Mouse (Mus musculus): ENCODE results near the gene Rpl23. TPM values are rescaled to one million over a fixed set of nuclear protein-coding genes. Genes with fewer than 3 reads are reported as not detected.

Rpl23 gene
- polyA plus RNA-seq, 1 experiment from 2014 or later: 517 TPM

DNA sequence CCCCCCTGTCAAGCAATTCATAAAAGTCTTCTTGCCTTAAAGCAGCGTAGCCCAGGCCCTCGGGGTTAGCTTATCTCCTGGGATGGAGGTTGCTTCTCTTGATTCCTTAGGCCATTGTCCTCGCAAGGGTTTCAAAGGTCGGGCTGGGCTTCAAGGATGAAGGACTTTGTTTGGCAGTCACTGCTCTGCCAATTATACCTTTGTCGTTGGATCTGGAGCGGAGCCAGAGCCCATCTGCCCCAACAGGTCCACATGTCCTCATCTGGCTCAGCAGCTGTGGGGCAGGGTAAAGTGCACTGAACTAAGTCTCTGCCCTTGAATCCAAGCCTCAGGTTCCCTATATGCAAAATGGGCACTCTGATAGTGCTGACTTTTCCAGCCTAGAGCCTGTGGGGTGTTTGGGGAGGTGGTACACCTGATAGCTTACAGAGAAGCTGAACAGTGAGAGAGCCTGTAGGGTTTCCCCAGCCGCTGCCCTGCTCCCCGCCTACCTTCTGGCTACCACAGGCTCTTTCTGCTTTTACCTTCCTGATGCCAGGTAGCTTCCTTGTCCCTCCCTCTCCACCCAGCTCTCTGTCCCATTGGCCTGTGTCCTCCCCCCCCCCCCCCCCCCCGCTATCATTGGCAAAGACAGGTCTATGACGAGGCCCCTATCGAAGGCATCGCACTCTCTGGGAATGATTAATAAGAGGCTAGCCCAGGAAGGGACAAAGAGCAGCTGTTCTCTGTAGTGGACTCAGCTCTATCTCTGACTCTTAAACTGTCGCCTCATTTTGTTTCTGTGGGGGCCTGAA, 29.5 kb upstream of the Rpl23 start:
- Histone ChIP-seq H3K4me2 (no peak overlapping the region), H3K4me1 (ENCODE audit: control insufficient read depth, insufficient read depth, low read length) (peaks cover 72% of the 10 kb centered on the region), H3K27me3 (ENCODE audit: control insufficient read depth, insufficient read depth, low read length) (no peaks in the 10 kb centered on the region), H3K27ac (ENCODE audit: low read depth, low read length) (no peak overlapping the region), H3K36me3 (ENCODE audit: control insufficient read depth, insufficient read depth, low read length) (peaks cover 3% of the 10 kb centered on the region; the same call in 1 of the 2 replicates), H3K4me3 (ENCODE audit: low read depth, low read length) (no peak overlapping the region), H3K9me3 (replicated peaks; ENCODE audit: control insufficient read depth, low read length) (no peaks in the 10 kb centered on the region), H3K9ac (ENCODE audit: low read depth, low read length) (no peak overlapping the region)
- 46% methylated on average over 12 of the region's 13 CpGs for WGBS (ENCODE audit: insufficient replicate concordance)
- no peak for ATAC-seq (replicated peaks; ENCODE audit: insufficient number of reproducible peaks, low FRiP score, low TSS enrichment)

DNA sequence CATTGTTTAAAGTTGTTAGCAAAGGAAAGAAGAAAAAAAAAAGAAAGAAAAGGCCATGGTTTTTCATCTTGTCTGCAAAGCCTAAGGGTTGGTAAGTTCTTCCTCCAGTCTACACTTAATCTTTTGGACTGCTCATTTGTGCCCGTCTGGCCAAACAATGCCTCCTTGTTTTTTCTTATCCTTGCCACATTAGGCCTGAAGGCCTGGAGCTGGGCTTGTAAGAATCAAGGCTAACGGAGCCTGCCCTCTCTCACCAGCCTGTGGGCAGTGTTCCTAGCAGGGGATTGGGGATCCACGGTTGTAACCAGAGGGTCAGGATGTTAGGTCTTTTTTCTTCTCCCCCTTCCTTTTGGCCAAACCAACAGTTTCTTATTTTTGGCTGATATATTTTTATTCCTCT, 28.7 kb upstream of the Rpl23 start:
- no peak overlapping the region for H3K9ac ChIP-seq (ENCODE audit: low read depth, low read length)
- H3K27ac ChIP-seq (ENCODE audit: low read depth, low read length): no peak overlapping the region
- no peak overlapping the region for H3K4me2 ChIP-seq
- no peak overlapping the region for H3K4me3 ChIP-seq (ENCODE audit: low read depth, low read length)
- no peaks in the 10 kb centered on the region for H3K27me3 ChIP-seq (ENCODE audit: control insufficient read depth, insufficient read depth, low read length)
- no peaks in the 10 kb centered on the region for H3K9me3 ChIP-seq (replicated peaks; ENCODE audit: control insufficient read depth, low read length)
- no peak for ATAC-seq (replicated peaks; ENCODE audit: insufficient number of reproducible peaks, low FRiP score, low TSS enrichment)
- H3K4me1 ChIP-seq (ENCODE audit: control insufficient read depth, insufficient read depth, low read length): peaks cover 76% of the 10 kb centered on the region
- H3K36me3 ChIP-seq (ENCODE audit: control insufficient read depth, insufficient read depth, low read length): peaks cover 3% of the 10 kb centered on the region; the same call in 1 of the 2 replicates
- 45% methylated on average over 3 of the region's 3 CpGs for WGBS (ENCODE audit: insufficient replicate concordance)

DNA sequence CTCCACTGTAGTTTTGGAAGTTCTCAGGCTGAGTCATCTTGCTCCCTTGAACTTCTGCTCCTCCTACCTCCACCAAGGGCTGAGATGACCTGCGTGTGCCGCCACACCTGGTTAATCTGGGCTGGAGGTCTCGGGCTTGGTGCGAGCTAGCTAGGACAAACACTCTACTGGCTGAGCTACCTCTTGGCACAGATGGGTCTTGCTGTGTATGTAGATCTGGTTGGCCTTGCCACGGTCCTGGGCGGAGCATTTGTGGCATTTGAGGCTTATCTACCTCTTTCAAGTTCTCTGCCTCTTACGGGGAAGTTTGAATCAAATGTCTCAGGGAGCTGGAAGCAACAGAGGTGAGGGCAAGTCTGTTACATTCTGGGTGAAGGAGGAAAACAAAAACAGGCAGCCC, 28.1 kb upstream of the Rpl23 start:
- no peak overlapping the region for H3K27ac ChIP-seq (ENCODE audit: low read depth, low read length)
- H3K36me3 ChIP-seq (ENCODE audit: control insufficient read depth, insufficient read depth, low read length): peaks cover 3% of the 10 kb centered on the region; the same call in 1 of the 2 replicates

DNA sequence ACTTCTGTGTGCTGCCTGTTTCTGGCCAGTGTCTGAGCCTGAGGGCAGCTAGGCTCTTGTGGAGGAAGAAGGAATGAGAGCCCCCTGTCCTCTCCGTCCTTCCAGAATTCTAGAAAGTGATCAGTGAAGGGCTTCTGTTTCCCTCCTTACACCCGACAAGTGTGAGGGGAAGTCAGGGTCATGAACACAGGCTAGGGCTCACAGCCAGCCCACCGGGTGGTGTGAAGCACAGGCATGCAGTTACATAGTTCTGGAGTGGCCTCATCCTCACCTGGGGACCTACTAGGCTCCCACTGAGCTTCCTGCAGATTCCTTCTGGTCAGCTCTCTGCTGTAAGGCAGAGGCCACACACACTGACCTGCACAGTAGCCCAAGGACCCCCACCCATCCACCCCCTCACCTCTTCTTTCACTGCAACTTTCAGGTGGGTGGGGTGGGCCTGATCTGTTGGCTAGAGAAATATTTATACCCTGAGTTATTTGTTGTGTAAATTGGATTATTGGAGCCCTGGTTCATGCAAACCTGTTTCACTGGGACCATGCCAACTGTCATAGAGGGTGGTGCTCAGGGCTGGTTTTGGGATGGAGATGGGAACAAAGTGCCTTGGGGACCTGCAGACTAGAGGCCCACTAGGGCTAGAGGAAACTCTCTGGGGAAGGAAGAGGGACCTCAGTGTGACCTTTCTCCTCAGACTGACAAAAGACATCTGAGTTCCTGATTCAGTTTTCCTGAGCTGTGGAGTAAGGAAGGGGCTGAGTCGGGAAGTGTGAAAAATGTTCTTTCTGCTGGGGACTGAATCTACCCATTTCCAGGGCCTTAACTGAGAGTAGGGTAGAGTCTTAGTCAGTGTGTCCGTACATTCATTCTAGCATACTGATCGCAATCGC, 27.2 kb upstream of the Rpl23 start:
- WGBS (ENCODE audit: insufficient replicate concordance): 50% methylated on average over 7 of the region's 7 CpGs
- no peaks in the 10 kb centered on the region for H3K27me3 ChIP-seq (ENCODE audit: control insufficient read depth, insufficient read depth, low read length)
- no peaks in the 10 kb centered on the region for H3K9me3 ChIP-seq (replicated peaks; ENCODE audit: control insufficient read depth, low read length)
- peaks cover 3% of the 10 kb centered on the region; the same call in 1 of the 2 replicates for H3K36me3 ChIP-seq (ENCODE audit: control insufficient read depth, insufficient read depth, low read length)
- no peak for ATAC-seq (replicated peaks; ENCODE audit: insufficient number of reproducible peaks, low FRiP score, low TSS enrichment)
- H3K4me1 ChIP-seq (ENCODE audit: control insufficient read depth, insufficient read depth, low read length): peaks cover 80% of the 10 kb centered on the region
- no peak overlapping the region for H3K4me3 ChIP-seq (ENCODE audit: low read depth, low read length)
- H3K4me2 ChIP-seq: no peak overlapping the region
- peak overlapping the region; percentile 66 for H3K27ac ChIP-seq (ENCODE audit: low read depth, low read length)
- H3K9ac ChIP-seq (ENCODE audit: low read depth, low read length): peak overlapping the region; percentile 47

More for the DNA sequence above, 28.1 kb upstream of the Rpl23 start:
- Histone ChIP-seq H3K4me3 (ENCODE audit: low read depth, low read length) (no peak overlapping the region), H3K4me2 (no peak overlapping the region), H3K27me3 (ENCODE audit: control insufficient read depth, insufficient read depth, low read length) (no peaks in the 10 kb centered on the region), H3K9ac (ENCODE audit: low read depth, low read length) (no peak overlapping the region), H3K9me3 (replicated peaks; ENCODE audit: control insufficient read depth, low read length) (no peaks in the 10 kb centered on the region), H3K4me1 (ENCODE audit: control insufficient read depth, insufficient read depth, low read length) (peaks cover 76% of the 10 kb centered on the region)
- no peak for ATAC-seq (replicated peaks; ENCODE audit: insufficient number of reproducible peaks, low FRiP score, low TSS enrichment)
- WGBS (ENCODE audit: insufficient replicate concordance): 54% methylated on average over 7 of the region's 7 CpGs

DNA sequence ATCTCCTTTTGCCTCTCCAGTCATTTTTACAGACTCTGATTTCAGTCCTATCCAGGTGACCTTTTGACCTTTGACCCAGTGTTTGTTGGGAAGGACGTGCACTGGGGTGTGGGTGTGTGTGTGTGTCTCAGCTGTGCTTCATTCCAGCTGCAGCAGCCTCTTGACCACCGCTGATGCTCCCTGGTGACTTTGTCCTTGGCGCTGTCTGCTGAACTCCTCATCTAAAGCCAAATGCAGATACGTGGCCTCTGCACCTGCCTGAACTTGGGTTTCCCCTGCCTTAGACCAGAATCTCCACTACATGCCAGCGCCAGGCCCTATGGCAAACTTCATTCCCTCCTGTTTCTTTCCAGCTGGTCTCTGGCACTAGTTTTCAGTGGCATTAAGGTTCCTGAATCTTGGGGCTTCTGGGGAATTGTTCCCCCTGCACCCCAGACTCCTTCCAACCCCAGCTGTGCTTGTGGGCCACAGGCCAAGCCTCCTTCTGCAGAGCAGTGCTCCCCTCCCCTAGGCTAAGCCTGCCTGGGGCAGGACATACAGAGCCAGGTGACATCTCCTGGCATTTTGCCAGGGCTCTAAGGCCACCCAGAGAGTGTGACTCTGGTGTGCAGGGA, 26.5 kb upstream of the Rpl23 start:
- Histone ChIP-seq H3K36me3 (ENCODE audit: control insufficient read depth, insufficient read depth, low read length) (peaks cover 3% of the 10 kb centered on the region; the same call in 1 of the 2 replicates), H3K9ac (ENCODE audit: low read depth, low read length) (peak overlapping the region; percentile 47), H3K4me2 (no peak overlapping the region), H3K27ac (ENCODE audit: low read depth, low read length) (peak overlapping the region; percentile 66), H3K4me1 (ENCODE audit: control insufficient read depth, insufficient read depth, low read length) (peaks cover 88% of the 10 kb centered on the region), H3K27me3 (ENCODE audit: control insufficient read depth, insufficient read depth, low read length) (no peaks in the 10 kb centered on the region), H3K4me3 (ENCODE audit: low read depth, low read length) (no peak overlapping the region), H3K9me3 (replicated peaks; ENCODE audit: control insufficient read depth, low read length) (no peaks in the 10 kb centered on the region)
- 39% methylated on average over 5 of the region's 5 CpGs for WGBS (ENCODE audit: insufficient replicate concordance)
- no peak for ATAC-seq (replicated peaks; ENCODE audit: insufficient number of reproducible peaks, low FRiP score, low TSS enrichment)

DNA sequence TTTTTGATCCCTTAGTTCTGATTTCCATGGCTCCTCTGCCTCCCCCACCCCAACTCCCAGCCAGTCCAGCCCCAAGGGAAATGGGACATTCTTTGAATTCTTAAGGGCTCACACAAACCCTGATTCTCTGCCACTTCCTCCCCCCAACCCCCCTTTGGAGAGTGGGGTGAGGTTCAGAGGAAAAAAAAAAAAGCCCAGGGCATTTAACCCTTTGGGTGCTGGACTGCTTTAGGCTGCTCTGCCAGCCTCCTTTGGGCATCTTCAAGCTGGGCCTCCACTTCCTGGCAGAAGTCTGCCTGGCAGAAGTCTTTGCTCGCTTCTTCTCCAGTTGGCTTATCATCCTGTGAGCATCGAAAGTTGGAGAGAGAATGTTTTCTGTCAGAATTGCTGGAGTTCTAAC, 25.9 kb upstream of the Rpl23 start:
- Histone ChIP-seq H3K4me1 (ENCODE audit: control insufficient read depth, insufficient read depth, low read length) (peaks cover 86% of the 10 kb centered on the region), H3K9me3 (replicated peaks; ENCODE audit: control insufficient read depth, low read length) (no peaks in the 10 kb centered on the region), H3K27ac (ENCODE audit: low read depth, low read length) (peak overlapping the region; percentile 58), H3K9ac (ENCODE audit: low read depth, low read length) (no peak overlapping the region), H3K27me3 (ENCODE audit: control insufficient read depth, insufficient read depth, low read length) (no peaks in the 10 kb centered on the region), H3K4me2 (peak overlapping the region; percentile 27; the same call in 1 of the 2 replicates), H3K4me3 (ENCODE audit: low read depth, low read length) (no peak overlapping the region), H3K36me3 (ENCODE audit: control insufficient read depth, insufficient read depth, low read length) (peaks cover 3% of the 10 kb centered on the region; the same call in 1 of the 2 replicates)
- 48% methylated on average over 2 of the region's 2 CpGs for WGBS (ENCODE audit: insufficient replicate concordance)
- no peak for ATAC-seq (replicated peaks; ENCODE audit: insufficient number of reproducible peaks, low FRiP score, low TSS enrichment)

DNA sequence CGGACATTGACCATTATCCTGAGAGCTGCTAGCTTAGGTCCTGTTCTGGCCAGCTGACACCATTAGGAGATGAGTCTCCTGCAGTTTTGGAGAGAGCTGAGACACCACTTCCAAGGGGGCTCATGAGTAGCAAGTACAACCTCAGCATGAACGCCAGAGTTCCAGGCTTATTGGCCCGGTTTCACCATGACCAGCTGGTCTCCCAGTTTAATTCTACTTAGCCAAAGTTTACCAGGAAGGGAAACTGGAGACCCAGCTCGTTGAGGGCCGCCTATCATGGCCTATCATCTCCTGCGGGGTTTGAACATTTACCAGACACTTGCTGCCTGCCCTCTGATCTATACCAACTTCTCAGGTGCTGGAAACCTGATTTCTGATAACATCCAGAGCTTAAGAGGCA, 25.4 kb upstream of the Rpl23 start:
- Histone ChIP-seq H3K27ac (ENCODE audit: low read depth, low read length) (peak overlapping the region; percentile 58), H3K4me1 (ENCODE audit: control insufficient read depth, insufficient read depth, low read length) (peaks cover 83% of the 10 kb centered on the region), H3K9ac (ENCODE audit: low read depth, low read length) (no peak overlapping the region), H3K9me3 (replicated peaks; ENCODE audit: control insufficient read depth, low read length) (no peaks in the 10 kb centered on the region), H3K36me3 (ENCODE audit: control insufficient read depth, insufficient read depth, low read length) (peaks cover 3% of the 10 kb centered on the region; the same call in 1 of the 2 replicates), H3K4me3 (ENCODE audit: low read depth, low read length) (no peak overlapping the region), H3K27me3 (ENCODE audit: control insufficient read depth, insufficient read depth, low read length) (no peaks in the 10 kb centered on the region), H3K4me2 (peak overlapping the region; percentile 27; the same call in 1 of the 2 replicates)
- ATAC-seq (replicated peaks; ENCODE audit: insufficient number of reproducible peaks, low FRiP score, low TSS enrichment): no peak
- WGBS (ENCODE audit: insufficient replicate concordance): 35% methylated on average over 6 of the region's 6 CpGs

DNA sequence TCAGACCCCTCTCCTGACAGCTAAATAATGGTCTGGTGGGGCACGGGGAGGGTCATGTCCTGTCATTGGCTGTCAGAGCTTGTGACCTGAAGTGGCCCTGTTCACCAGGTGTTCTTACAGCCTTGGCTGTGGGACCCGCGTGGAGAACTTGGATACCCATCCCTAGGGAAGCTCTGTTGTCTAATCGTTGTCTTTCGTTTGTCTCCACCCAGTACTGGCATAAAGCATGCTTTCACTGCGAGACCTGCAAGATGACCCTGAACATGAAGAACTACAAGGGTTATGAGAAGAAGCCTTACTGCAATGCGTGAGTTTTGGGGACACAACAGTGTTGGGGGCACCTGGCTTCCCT, 24.4 kb upstream of the Rpl23 start:
- Histone ChIP-seq H3K9ac (ENCODE audit: low read depth, low read length) (no peak overlapping the region), H3K9me3 (replicated peaks; ENCODE audit: control insufficient read depth, low read length) (no peaks in the 10 kb centered on the region), H3K36me3 (ENCODE audit: control insufficient read depth, insufficient read depth, low read length) (peaks cover 3% of the 10 kb centered on the region; the same call in 1 of the 2 replicates), H3K4me1 (ENCODE audit: control insufficient read depth, insufficient read depth, low read length) (peaks cover 82% of the 10 kb centered on the region), H3K27me3 (ENCODE audit: control insufficient read depth, insufficient read depth, low read length) (no peaks in the 10 kb centered on the region), H3K4me3 (ENCODE audit: low read depth, low read length) (no peak overlapping the region), H3K4me2 (peak overlapping the region; percentile 70), H3K27ac (ENCODE audit: low read depth, low read length) (no peak overlapping the region)
- WGBS (ENCODE audit: insufficient replicate concordance): 71% methylated on average over 7 of the region's 7 CpGs
- no peak for ATAC-seq (replicated peaks; ENCODE audit: insufficient number of reproducible peaks, low FRiP score, low TSS enrichment)

Data from heart, embryonic 11.5 days (tissue).